11 mouse cellular contexts compared by ENCODE assay signal in the genomic region with DNA sequence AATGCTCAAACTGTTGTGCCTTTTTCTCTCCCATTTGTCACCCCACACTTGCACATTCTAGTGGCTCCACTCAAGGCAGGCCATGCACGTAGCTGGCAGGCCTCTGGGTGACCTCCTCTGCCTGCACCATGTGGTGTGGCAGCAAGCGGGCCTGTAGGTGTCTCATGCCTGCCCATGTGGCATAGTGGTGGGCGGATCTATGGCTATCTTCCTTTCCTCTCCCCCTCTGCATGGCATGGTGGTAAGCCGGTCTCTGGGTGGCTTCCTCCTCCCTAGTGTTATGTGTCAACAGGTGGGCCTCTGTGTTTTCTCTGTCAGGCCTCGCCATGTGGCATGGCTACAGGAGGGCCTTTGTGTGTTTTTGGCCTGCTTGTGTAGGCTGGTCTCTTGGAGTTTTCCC. TPM values are rescaled to one million over a fixed set of nuclear protein-coding genes. Genes with fewer than 3 reads are reported as not detected.
DNase-seq lines count a peak whose midpoint lies in the region; ATAC-seq and TF ChIP-seq lines count a peak whose summit lies in the region.
"Had no signal": no experiment of that assay in that cellular context is flagged by ENCODE, and none has a peak within 500 bp of the region (broad histone marks: within the 10 kb centered on the region; RNA-seq: fewer than 3 reads in every experiment).

No protein-coding gene starts in this region.

- no peaks in the 10 kb centered on the region for H3K27me3 ChIP-seq in heart, embryonic 14.5 days (ENCODE audit: control insufficient read depth, insufficient read depth, low read length)
- no peaks in the 10 kb centered on the region for H3K27me3 ChIP-seq in heart, adult 2 months (ENCODE audit: control insufficient read depth, insufficient read depth, low read length)
- H3K27me3 ChIP-seq in midbrain, embryonic 14.5 days (ENCODE audit: control insufficient read depth, insufficient read depth, low read length) = no peaks in the 10 kb centered on the region
- H3K27me3 ChIP-seq: embryonic facial prominence, embryonic 12.5 days; neural tube, embryonic 13.5 days had no signal

- TF ChIP-seq POLR2A in heart, adult 2 months (IDR thresholded peaks at IDR 0.05; ENCODE audit: insufficient read depth, low read depth, low read length) = no peak

- H3K4me3 ChIP-seq in heart, embryonic 14.5 days (ENCODE audit: control insufficient read depth in 1 of 2, insufficient read depth in 1 of 2, low read depth in 1 of 2, low read length in 2 of 2) = no peak overlapping the region
- H3K4me3 ChIP-seq in heart, adult 2 months = no peak overlapping the region
- no peak overlapping the region for H3K4me3 ChIP-seq in ES-E14 (ENCODE audit: insufficient read depth in 1 of 2, low read depth in 1 of 2, low read length in 2 of 2, poor library complexity in 1 of 2, severe bottlenecking in 1 of 2)
- H3K4me3 ChIP-seq in midbrain, embryonic 14.5 days (replicated peaks; ENCODE audit: low read depth, low read length) = no peak overlapping the region
- H3K4me3 ChIP-seq: embryonic facial prominence, embryonic 12.5 days; neural tube, embryonic 13.5 days had no signal

- H3K4me2 ChIP-seq in heart, embryonic 14.5 days (ENCODE audit: low read length) = no peak overlapping the region
- no peak overlapping the region for H3K4me2 ChIP-seq in midbrain, embryonic 14.5 days (ENCODE audit: low read length)
- H3K4me2 ChIP-seq: embryonic facial prominence, embryonic 12.5 days; neural tube, embryonic 13.5 days had no signal

- TF ChIP-seq EP300 in heart, adult 2 months (IDR thresholded peaks at IDR 0.05; ENCODE audit: insufficient read depth, low read depth, low read length) = no peak

- WGBS in heart, embryonic 14.5 days = 53% methylated on average over 5 of the region's 5 CpGs
- WGBS in heart, adult 2 months = 81% methylated on average over 5 of the region's 5 CpGs
- 77% methylated on average over 5 of the region's 5 CpGs for WGBS in midbrain, embryonic 14.5 days

- DNase-seq in heart, adult 2 months = no peak
- DNase-seq in 416B (ENCODE audit: low read depth) (peak; percentile 54), ES-E14 (ENCODE audit: low read depth, low spot score) (no peak)
- peak; percentile 56 for DNase-seq in heart, postnatal 4 days
- no peak for DNase-seq in testis, postnatal 10 days (ENCODE audit: low spot score)
- no peak for DNase-seq in midbrain, embryonic 14.5 days

- no peaks in the 10 kb centered on the region for H3K36me3 ChIP-seq in heart, embryonic 14.5 days (ENCODE audit: control insufficient read depth, insufficient read depth, low read length)
- H3K36me3 ChIP-seq in heart, adult 2 months (ENCODE audit: control insufficient read depth, insufficient read depth, low read length) = no peaks in the 10 kb centered on the region
- no peaks in the 10 kb centered on the region for H3K36me3 ChIP-seq in ES-E14 (ENCODE audit: control insufficient read depth, insufficient read depth, low read length, poor library complexity, severe bottlenecking)
- H3K36me3 ChIP-seq in midbrain, embryonic 14.5 days (ENCODE audit: control insufficient read depth, insufficient read depth, low read length) = no peaks in the 10 kb centered on the region
- H3K36me3 ChIP-seq: embryonic facial prominence, embryonic 12.5 days; neural tube, embryonic 13.5 days had no signal

- no peaks in the 10 kb centered on the region for H3K79me2 ChIP-seq in heart, adult 2 months (replicated peaks; ENCODE audit: control insufficient read depth, insufficient read depth, low read length)

- TF ChIP-seq CTCF in heart, adult 2 months (IDR thresholded peaks at IDR 0.05) = no peak

- 0 out of 2 replicates have a peak, but pooled peaks have one; percentile 28 for ATAC-seq in heart, embryonic 14.5 days (ENCODE audit: insufficient number of reproducible peaks, insufficient read depth, low FRiP score, low read depth)
- no peak for ATAC-seq in midbrain, embryonic 14.5 days (ENCODE audit: low FRiP score, low TSS enrichment)
- ATAC-seq: forebrain, embryonic 16.5 days; midbrain, embryonic 16.5 days had no signal

- in situ Hi-C loops in ES-E14 (cut with MboI; ENCODE audit: low sequenced_read_pairs in 2 of 2, unreplicated experiment in 2 of 2) = no loop called here

- no peaks in the 10 kb centered on the region for H3K9me3 ChIP-seq in heart, embryonic 14.5 days (ENCODE audit: control insufficient read depth, low read length)
- no peaks in the 10 kb centered on the region for H3K9me3 ChIP-seq in ES-E14 (ENCODE audit: control insufficient read depth, insufficient read depth, low read depth, low read length)
- H3K9me3 ChIP-seq in midbrain, embryonic 14.5 days (ENCODE audit: control insufficient read depth, low read length) = no peaks in the 10 kb centered on the region
- H3K9me3 ChIP-seq: embryonic facial prominence, embryonic 12.5 days; neural tube, embryonic 13.5 days had no signal

- intact Hi-C loops in heart, adult 2 months (cut with DNase I) = loop anchor here (1.0 kb wide), 1 partner anchor 17 kb away; no protein-coding TSS in a partner anchor

- no peak overlapping the region for H3K9ac ChIP-seq in heart, embryonic 14.5 days (ENCODE audit: low read length)
- H3K9ac ChIP-seq in heart, adult 2 months (ENCODE audit: low read depth, low read length) = no peak overlapping the region
- H3K9ac ChIP-seq in ES-E14 (ENCODE audit: insufficient read depth, low read depth, low read length, poor library complexity, severe bottlenecking) = no peak overlapping the region
- no peak overlapping the region for H3K9ac ChIP-seq in midbrain, embryonic 14.5 days (replicated peaks; ENCODE audit: low read length)
- H3K9ac ChIP-seq: embryonic facial prominence, embryonic 12.5 days; neural tube, embryonic 13.5 days had no signal

- H3K27ac ChIP-seq in heart, embryonic 14.5 days (replicated peaks in 1 of 2; ENCODE audit: control insufficient read depth in 1 of 2, insufficient read depth in 1 of 2, low read depth in 2 of 2, low read length in 2 of 2) = peak overlapping the region; percentile 21 to 22; a peak in 2 of 4 replicates
- H3K27ac ChIP-seq in heart, adult 2 months = no peak overlapping the region
- peak overlapping the region; percentile 23; the same call in 1 of the 2 replicates for H3K27ac ChIP-seq in ES-E14 (ENCODE audit: insufficient read depth, low read depth, low read length, poor library complexity, severe bottlenecking)
- no peak overlapping the region for H3K27ac ChIP-seq in midbrain, embryonic 14.5 days (replicated peaks; ENCODE audit: low read depth, low read length)
- H3K27ac ChIP-seq: neural tube, embryonic 13.5 days had no signal

- peaks cover 24 to 28% of the 10 kb centered on the region in 2 experiments for H3K4me1 ChIP-seq in heart, embryonic 14.5 days (ENCODE audit: control insufficient read depth in 2 of 2, insufficient read depth in 2 of 2, low read length in 2 of 2)
- H3K4me1 ChIP-seq in heart, adult 2 months (ENCODE audit: control insufficient read depth, insufficient read depth, low read length) = peaks cover 5% of the 10 kb centered on the region
- peaks cover 2 to 40% of the 10 kb centered on the region in 2 experiments; a peak in 3 of 4 replicates for H3K4me1 ChIP-seq in ES-E14 (ENCODE audit: control insufficient read depth in 2 of 2, insufficient read depth in 2 of 2, low read length in 2 of 2, poor library complexity in 1 of 2)
- H3K4me1 ChIP-seq in midbrain, embryonic 14.5 days (ENCODE audit: control insufficient read depth, insufficient read depth, low read length) = peaks cover 7% of the 10 kb centered on the region; the same call in 1 of the 2 replicates

TF ChIP-seq in ES-E14, 5 proteins besides CTCF, POLR2A, EP300 and RAD21:
- TF ChIP-seq ZNF384 (IDR thresholded peaks at IDR 0.05; ENCODE audit: low read depth, low read length) = no peak
- no peak for TF ChIP-seq ZC3H11A (IDR thresholded peaks at IDR 0.05; ENCODE audit: borderline replicate concordance, low read depth, low read length)
- no peak for TF ChIP-seq MAFK (IDR thresholded peaks at IDR 0.05; ENCODE audit: insufficient read depth, low read depth, low read length)
- TF ChIP-seq HCFC1 (IDR thresholded peaks at IDR 0.05; ENCODE audit: borderline replicate concordance, insufficient read depth, low read length) = no peak
- no peak for TF ChIP-seq CHD2 (IDR thresholded peaks at IDR 0.05; ENCODE audit: low read depth, low read length)

RNA-seq across cellular contexts. Expression of gene Nedd4, which starts 6.5 kb away (rescaled TPM):
- 612 and 625 TPM in 2 replicates for polyA plus RNA-seq in heart, embryonic 14.5 days (2014; fragmentation: Nextera tagmentation; extraction: Ambion mirVana)
- total RNA-seq in heart, adult 2 months (2021) = 100 to 1,000 TPM; 317 to 357 TPM
- 129 and 289 TPM in 2 replicates for polyA plus RNA-seq in heart, adult 2 months (2012; rRNA removed)
- 302 and 324 TPM in 2 replicates for total RNA-seq in ES-E14 (2012; rRNA removed)
- 100 to 1,000 TPM; 610 to 637 TPM for total RNA-seq in heart, postnatal 4 days (2021)
- polyA plus RNA-seq in midbrain, embryonic 14.5 days (2014; fragmentation: Nextera tagmentation; extraction: Ambion mirVana) = 351 and 564 TPM in 2 replicates

Comparison
In these comparisons a context has a peak if more than half of its experiments do, and no peak if none do; other contexts are left out.
1. H3K27ac ChIP-seq: peak in heart, embryonic 14.5 days (2 of 2) and ES-E14 (single experiment); none in heart, adult 2 months (single experiment) and midbrain, embryonic 14.5 days (single experiment).
2. DNase-seq: peak in 416B (single experiment) and heart, postnatal 4 days (single experiment); none in heart, adult 2 months (0 of 2), ES-E14 (single experiment), testis, postnatal 10 days (single experiment) and midbrain, embryonic 14.5 days (single experiment).